Mouse (Mus musculus) lung, embryonic 14.5 days (tissue): ENCODE data around the gene Mrpl44. TPM values are rescaled to one million over a fixed set of nuclear protein-coding genes. Genes with fewer than 3 reads are reported as not detected.

ENCODE experiments used
- ATAC-seq: fragments of 200-750 bp; cut with Nextera tagmentation; 2 replicates; pipeline ENCODE4 v1.8.0; 2017; ENCODE audit warnings: mild to moderate bottlenecking, moderate TSS enrichment, moderate library complexity; ENCODE audit not compliant: insufficient read depth
- DNase-seq: peaks from one replicate; pipeline ENCODE4 v3.0.0-alpha.2; 2015
- H3K27ac ChIP-seq: fragments of 300-500 bp; sonication (generic); 2 replicates; pipeline ENCODE4 v1.5.1; 2014; ENCODE audit warnings: low read depth, mild to moderate bottlenecking, moderate library complexity
- H3K27me3 ChIP-seq: fragments of 300-500 bp; sonication (generic); 2 replicates; pipeline ENCODE4 v1.6.1; 2014; ENCODE audit warnings: low read length, control low read depth; ENCODE audit not compliant: insufficient read depth
- H3K36me3 ChIP-seq: fragments of 300-500 bp; sonication (generic); 2 replicates; pipeline ENCODE4 v1.6.1; 2014; ENCODE audit warnings: control low read depth; ENCODE audit not compliant: insufficient read depth
- H3K4me1 ChIP-seq: fragments of 300-500 bp; sonication (generic); 2 replicates; pipeline ENCODE4 v1.6.1; 2014; ENCODE audit warnings: antibody characterized with exemption, control low read depth; ENCODE audit not compliant: insufficient read depth
- H3K4me2 ChIP-seq: fragments of 300-500 bp; sonication (generic); 2 replicates; pipeline ENCODE4 v1.6.1; 2014; ENCODE audit warnings: mild to moderate bottlenecking
- H3K4me3 ChIP-seq: fragments of 300-500 bp; sonication (generic); 2 replicates; pipeline ENCODE4 v1.5.1; 2014; ENCODE audit warnings: low read depth, low read length
- H3K9ac ChIP-seq: fragments of 300-500 bp; sonication (generic); 2 replicates; pipeline ENCODE4 v1.6.1; 2014
- H3K9me3 ChIP-seq: fragments of 300-500 bp; sonication (generic); 2 replicates; pipeline ENCODE4 v1.6.1; 2016; ENCODE audit warnings: low read depth, low read length, control low read depth
- CTCF ChIP-seq: IDR thresholded peaks from 2 replicates; pipeline ENCODE4 v1.5.1; 2016; ENCODE audit warnings: antibody characterized with exemption, low read depth
- WGBS: fragments of 180-500 bp; shearing (Covaris S2); extraction: QIAGEN DNeasy Blood & Tissue Kit; methylation state at CpG from one replicate; pipeline ENCODE4 v1.1.7; 2014; 5-methylcytosine and 5-hydroxymethylcytosine counted together
- polyA plus RNA-seq: library from polyadenylated mRNA; unstranded; fragments of >200 nt; fragmentation: Nextera tagmentation; extraction: Ambion mirVana; gene quantifications from 2 replicates; pipeline ENCODE4 v1.2.1, GENCODE M21; 2014

The Mrpl44 gene
- polyA plus RNA-seq, 1 experiment from 2014 or later: 52.8 TPM

GRCm38 (mm10) chr1:79756417-79756816 lies 19.4 kb upstream of the Mrpl44 start:
- no peaks in the 10 kb centered on the region for H3K27me3 ChIP-seq
- H3K36me3 ChIP-seq: no peaks in the 10 kb centered on the region
- 0 out of 2 replicates have a peak, but pooled peaks cover 4% of the 10 kb centered on the region for H3K4me1 ChIP-seq
- no peak overlapping the region for H3K4me3 ChIP-seq
- H3K9ac ChIP-seq: no peak overlapping the region
- H3K4me2 ChIP-seq: no peak overlapping the region
- no peaks in the 10 kb centered on the region for H3K9me3 ChIP-seq
- no peak for TF ChIP-seq CTCF
- WGBS: 87% methylated on average over 5 of the region's 5 CpGs
- no peak overlapping the region for H3K27ac ChIP-seq
- ATAC-seq (no peak), DNase-seq (no peak)

DNA sequence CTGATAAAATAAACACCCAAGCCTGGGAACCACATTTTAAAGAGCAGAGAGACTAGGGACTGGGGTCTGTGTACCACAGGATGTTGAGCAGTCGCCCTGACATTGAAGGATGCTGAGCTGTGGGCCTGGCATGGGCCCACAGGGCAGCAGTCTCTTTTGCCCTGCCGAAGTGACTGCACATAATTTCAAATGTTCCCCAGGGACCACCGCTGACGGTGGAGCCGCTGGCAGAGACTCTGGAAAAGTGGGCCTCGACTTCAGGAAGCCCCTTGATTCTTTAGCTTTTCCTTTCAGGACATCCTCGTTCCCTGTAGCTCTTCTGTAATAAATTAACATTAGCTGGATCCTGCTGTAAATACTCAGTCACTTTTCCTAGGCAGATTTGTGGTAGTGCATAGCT lies 18.7 kb upstream of the Mrpl44 start:
- DNase-seq: peak; percentile 31
- Histone ChIP-seq H3K4me1 (0 out of 2 replicates have a peak, but pooled peaks cover 4% of the 10 kb centered on the region), H3K36me3 (no peaks in the 10 kb centered on the region), H3K9ac (no peak overlapping the region), H3K27me3 (no peaks in the 10 kb centered on the region), H3K9me3 (no peaks in the 10 kb centered on the region), H3K4me3 (no peak overlapping the region), H3K4me2 (no peak overlapping the region), H3K27ac (0 out of 2 replicates have a peak overlapping the region, but pooled peaks have one; percentile 34)
- no peak for ATAC-seq
- WGBS: 43% methylated on average over 7 of the region's 7 CpGs
- no peak for TF ChIP-seq CTCF

DNA sequence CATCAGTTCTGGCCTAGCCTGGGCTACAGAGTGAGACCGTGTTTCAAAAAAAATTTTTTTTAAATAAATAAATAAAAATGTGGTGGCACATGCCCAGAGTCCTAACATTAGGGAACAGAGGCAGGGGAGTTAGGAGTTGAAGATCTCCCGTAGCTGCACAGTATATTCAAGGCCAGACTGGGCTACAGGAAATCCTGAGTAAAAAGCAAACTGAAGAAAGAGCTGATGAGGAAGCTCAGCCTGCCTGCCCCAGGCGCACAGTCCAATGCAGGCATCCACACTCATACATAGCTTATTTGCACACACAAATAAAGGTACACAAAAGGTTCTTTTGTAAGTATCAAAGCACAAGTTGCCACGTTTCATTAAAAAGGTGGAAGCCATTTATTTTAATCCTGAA lies 18.2 kb upstream of the Mrpl44 start:
- Histone ChIP-seq H3K27ac (0 out of 2 replicates have a peak overlapping the region, but pooled peaks have one; percentile 34), H3K9ac (no peak overlapping the region), H3K4me2 (no peak overlapping the region), H3K4me3 (no peak overlapping the region), H3K27me3 (no peaks in the 10 kb centered on the region), H3K36me3 (no peaks in the 10 kb centered on the region), H3K9me3 (no peaks in the 10 kb centered on the region), H3K4me1 (0 out of 2 replicates have a peak, but pooled peaks cover 4% of the 10 kb centered on the region)
- DNase-seq (no peak), ATAC-seq (no peak)
- no peak for TF ChIP-seq CTCF
- 65% methylated on average over 4 of the region's 4 CpGs for WGBS

- Histone ChIP-seq H3K4me3 (no peak overlapping the region), H3K27me3 (no peaks in the 10 kb centered on the region), H3K36me3 (no peaks in the 10 kb centered on the region), H3K27ac (no peak overlapping the region), H3K9ac (no peak overlapping the region), H3K4me1 (0 out of 2 replicates have a peak, but pooled peaks cover 4% of the 10 kb centered on the region), H3K4me2 (no peak overlapping the region), H3K9me3 (no peaks in the 10 kb centered on the region)
- TF ChIP-seq CTCF: no peak
- DNase-seq (no peak), ATAC-seq (no peak)
- WGBS: 41% methylated on average over 2 of the region's 2 CpGs
Observed at GRCm38 (mm10) chr1:79759006-79759405, 16.8 kb upstream of the Mrpl44 start.

DNA sequence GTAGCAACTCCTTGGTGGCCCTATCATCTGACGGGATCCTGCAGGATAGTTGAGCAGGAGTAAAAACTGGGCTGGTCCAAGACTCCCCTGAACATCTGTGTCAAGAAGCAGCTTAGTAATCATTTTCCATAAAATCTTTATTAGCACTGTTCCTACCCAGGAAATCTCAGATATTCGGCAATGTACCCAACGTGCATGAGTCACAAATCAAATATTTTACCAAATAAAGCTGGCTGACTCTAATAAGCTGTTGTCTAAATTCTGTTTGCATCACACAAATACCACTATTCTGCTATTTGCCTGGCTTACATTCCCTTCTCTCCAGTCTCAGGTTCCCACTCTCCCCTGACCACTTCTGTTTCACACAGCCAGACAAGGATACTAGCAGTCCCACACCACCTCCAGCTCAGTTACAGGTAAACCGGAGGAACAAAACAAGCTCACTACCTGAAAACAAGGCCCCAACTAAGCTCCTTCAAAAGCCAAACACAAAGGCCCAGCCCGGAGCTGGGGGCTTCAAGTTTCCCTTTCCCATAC lies 16.3 kb upstream of the Mrpl44 start:
- 0 out of 2 replicates have a peak, but pooled peaks cover 4% of the 10 kb centered on the region for H3K4me1 ChIP-seq
- no peaks in the 10 kb centered on the region for H3K27me3 ChIP-seq
- H3K9ac ChIP-seq: no peak overlapping the region; the same call in 1 of the 2 replicates
- peak overlapping the region; percentile 88; the same call in 1 of the 2 replicates for H3K4me2 ChIP-seq
- DNase-seq: no peak
- 69% methylated on average over 5 of the region's 5 CpGs for WGBS
- H3K27ac ChIP-seq: no peak overlapping the region
- no peaks in the 10 kb centered on the region for H3K9me3 ChIP-seq
- H3K4me3 ChIP-seq: no peak overlapping the region
- TF ChIP-seq CTCF: no peak
- no peak for ATAC-seq
- H3K36me3 ChIP-seq: no peaks in the 10 kb centered on the region

DNA sequence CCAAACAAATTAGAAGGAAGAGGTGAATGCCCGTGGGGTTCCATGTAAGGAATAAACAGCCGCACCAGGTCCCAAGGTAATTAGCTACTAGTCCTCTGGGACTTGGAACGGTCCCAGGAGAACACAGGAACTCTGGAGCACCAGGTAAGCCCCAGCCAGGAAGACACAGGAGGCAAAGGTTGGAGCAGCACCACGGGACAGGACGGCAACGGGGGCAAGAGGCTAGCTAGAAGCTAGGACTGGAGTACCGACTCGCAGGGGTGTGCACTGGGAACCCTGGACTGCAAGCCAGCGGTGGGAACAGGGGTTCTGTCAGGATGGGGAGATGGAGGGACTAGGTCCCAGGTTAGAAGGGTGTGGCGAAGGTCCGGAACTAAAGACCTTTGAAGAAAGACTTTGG lies 15.2 kb upstream of the Mrpl44 start:
- H3K4me3 ChIP-seq: peak overlapping the region; percentile 90
- H3K9me3 ChIP-seq: no peaks in the 10 kb centered on the region
- no peaks in the 10 kb centered on the region for H3K27me3 ChIP-seq
- peak overlapping the region; percentile 82 for H3K9ac ChIP-seq
- peak overlapping the region; percentile 88 for H3K4me2 ChIP-seq
- H3K27ac ChIP-seq: no peak overlapping the region
- DNase-seq: peak; percentile 15
- ATAC-seq: peak; percentile 10; the same call in 1 of the 2 replicates
- H3K36me3 ChIP-seq: no peaks in the 10 kb centered on the region
- no peak for TF ChIP-seq CTCF
- 0 out of 2 replicates have a peak, but pooled peaks cover 4% of the 10 kb centered on the region for H3K4me1 ChIP-seq
- WGBS: 8% methylated on average over 11 of the region's 11 CpGs

DNA sequence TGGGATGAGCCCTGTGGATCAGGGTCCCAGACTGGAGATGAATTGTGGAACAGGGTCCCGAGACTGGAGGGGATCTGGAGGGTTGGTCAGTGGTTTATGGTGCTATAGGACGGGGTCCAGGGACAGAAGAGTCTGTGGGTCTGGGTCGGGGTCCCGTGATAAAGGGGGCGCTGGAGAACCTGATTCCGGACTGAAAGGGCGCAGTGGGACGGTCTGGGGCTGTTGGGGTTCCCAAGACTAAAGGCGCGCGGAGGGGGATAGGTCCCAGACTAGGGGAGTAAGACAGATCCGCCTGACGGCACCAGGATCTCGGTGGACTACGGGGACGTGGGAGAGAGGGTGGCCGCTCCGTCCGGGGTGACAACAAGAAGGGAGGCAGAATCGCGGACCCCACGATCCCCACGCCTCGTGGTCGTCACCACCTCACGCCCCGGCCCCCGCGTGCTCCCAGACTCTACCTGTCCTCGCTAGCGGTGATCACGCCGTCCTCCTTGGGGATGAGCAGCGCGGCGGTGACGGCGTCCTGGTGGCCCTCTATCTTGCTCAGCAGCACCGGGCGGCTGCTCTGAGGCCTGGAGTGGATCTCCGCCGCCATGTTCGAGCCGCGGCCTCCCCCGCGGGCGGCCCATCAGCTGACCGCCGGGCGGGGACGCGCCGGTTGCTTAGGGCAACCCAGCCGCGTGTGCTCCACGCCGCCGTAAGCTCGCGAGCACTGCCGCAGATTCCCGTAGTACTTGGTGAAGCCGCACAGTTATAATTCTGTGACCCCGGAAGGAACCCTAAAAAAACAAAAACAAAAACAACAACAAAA lies 14.5 kb upstream of the Mrpl44 start:
- Histone ChIP-seq H3K27ac (no peak overlapping the region), H3K27me3 (no peaks in the 10 kb centered on the region), H3K9me3 (no peaks in the 10 kb centered on the region), H3K4me1 (0 out of 2 replicates have a peak, but pooled peaks cover 4% of the 10 kb centered on the region), H3K9ac (peak overlapping the region; percentile 82), H3K4me2 (peak overlapping the region; percentile 88), H3K4me3 (peak overlapping the region; percentile 90), H3K36me3 (no peaks in the 10 kb centered on the region)
- no peak for TF ChIP-seq CTCF
- DNase-seq (peak; percentile 94), ATAC-seq (peak; percentile 96)
- WGBS: 1% methylated on average over 65 of the region's 65 CpGs
